Mouse (Mus musculus) spleen, postnatal 14 days (tissue): Measurements from ENCODE around the gene Mast2.

Experiments used
- DNase-seq, 2 experiments: peaks; one replicate each; pipeline ENCODE4 v3.0.0; 2021 to 2022; ENCODE audit warnings: low spot score in 2 of 2

Gene Mast2

DNA sequence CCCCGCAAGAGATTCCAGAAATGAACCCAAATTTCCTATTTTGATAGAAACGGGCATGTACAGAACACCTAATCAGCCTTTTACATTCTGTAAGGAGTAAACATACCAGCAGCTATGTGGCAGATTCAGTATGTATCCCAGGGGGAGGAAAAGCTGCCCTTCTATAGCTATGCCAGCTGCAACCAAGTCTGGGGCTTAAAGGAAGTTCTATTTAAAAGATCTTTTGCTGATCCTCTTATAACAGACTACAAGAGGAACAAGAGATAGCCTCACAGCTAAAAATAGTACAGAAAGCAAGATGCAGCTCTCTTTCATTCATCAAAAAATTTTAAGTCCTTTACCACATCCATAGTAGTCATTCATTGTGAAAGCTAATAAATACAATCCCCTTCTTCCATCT, 57.3 kb downstream of the Mast2 start:
- no peak for DNase-seq

DNA sequence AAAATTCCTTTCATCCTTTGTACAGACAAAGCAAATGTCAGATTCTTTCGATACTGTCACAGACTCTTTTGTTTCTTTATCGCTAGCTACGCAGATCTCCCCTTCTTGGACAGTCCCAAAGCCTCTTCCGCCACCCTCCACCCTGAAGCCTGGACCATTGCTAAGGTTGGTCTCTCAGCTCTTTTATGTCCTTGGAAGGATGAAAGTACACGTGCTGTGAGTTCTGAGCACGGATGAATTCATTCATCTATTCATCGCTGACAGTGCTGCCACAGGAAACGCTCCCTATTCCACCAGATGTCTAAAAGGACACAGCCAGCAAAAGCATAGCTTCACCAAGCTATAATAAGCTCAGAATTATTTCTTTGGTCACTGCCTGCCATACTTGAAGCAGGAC, 58.0 kb downstream of the Mast2 start:
- DNase-seq = no peak

DNA sequence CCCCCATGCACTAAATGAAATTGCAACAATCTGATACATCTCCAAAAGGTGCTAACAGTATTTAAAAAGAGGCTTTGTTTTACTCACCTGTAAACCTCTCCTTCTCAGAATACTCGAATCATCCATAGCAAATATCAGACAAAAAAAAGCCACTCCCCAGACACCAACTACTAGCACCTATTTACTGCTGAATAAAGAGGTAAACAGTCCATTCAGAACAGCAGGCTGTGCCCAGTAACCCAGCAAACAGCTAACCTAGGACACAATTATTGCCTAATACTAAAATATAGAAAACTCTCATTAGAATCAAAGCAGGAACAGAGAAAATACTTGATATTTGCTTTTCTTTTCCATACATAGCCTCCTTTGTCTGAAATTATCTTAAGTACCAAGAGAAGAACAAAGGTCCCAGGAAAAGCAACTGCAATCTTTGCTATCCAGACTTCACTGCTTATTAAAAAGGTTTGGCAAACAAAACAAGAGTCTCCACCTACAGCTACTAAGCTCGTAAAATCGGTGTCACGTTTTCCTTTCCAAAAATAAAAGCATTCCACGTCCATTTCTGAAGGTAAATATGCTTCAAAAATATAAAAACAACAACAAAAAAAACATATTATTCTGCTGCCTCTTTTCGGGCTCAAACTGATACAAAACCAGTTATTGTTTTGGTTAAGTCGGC, 58.6 kb downstream of the Mast2 start:
- DNase-seq = no peak

DNA sequence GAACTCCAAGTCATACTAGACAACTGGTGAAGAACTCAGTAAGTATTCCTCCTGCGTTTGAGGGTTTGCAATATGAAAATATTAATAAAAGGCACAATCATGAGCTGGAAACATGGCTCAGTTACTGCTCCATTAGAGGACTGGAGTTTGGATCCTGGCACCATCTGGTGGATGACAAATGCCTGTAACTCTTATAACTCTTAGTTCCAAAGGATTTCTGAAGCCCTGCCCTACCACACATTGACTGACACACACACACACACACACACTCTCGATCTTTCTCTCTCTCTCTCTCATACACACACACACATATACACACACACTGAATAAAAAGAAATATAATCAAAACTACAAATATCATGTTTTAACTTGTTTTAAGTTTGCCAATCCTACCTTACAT, 60.1 kb downstream of the Mast2 start:
- DNase-seq = no peak

DNA sequence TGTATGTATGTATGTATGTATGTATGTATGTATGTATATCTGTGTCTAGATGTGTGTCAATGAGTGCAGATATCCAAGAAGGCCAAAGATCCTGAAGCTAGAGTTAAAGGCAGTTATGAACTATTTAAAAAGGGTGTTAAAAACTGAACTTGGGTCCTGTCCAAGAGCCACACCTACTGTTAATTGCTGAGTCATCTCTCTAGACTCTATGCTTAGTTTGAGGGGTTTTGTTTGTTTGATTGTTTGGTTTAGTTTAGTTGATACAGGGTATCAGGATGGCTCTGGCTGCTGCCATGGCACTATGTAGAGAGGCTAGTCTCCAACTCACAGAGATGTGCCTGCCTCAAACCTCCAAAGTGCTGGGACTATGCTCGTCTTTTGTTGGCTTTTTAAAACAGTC, 61.3 kb downstream of the Mast2 start:
- DNase-seq = peak in 1 of 2 experiments; percentile 14

DNA sequence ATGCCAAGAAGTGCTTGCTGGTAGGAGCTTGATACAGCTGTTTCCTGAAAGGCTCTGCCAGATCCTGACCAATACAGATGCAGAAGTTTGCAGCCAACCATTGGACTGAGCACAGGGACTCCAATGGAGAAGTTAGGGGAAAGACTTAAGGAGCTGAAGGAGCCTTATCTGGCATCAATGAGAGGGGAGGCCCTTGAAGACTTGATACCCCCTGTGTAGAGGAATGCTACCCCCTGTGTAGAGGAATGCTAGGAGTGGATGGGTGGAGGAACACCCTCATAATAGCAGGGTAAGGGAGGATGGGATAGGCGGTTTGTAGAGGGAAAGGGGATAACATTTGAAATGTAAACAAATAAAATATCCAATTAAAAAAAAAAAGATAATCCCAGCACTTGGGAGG, 65.9 kb downstream of the Mast2 start:
- no peak for DNase-seq

DNA sequence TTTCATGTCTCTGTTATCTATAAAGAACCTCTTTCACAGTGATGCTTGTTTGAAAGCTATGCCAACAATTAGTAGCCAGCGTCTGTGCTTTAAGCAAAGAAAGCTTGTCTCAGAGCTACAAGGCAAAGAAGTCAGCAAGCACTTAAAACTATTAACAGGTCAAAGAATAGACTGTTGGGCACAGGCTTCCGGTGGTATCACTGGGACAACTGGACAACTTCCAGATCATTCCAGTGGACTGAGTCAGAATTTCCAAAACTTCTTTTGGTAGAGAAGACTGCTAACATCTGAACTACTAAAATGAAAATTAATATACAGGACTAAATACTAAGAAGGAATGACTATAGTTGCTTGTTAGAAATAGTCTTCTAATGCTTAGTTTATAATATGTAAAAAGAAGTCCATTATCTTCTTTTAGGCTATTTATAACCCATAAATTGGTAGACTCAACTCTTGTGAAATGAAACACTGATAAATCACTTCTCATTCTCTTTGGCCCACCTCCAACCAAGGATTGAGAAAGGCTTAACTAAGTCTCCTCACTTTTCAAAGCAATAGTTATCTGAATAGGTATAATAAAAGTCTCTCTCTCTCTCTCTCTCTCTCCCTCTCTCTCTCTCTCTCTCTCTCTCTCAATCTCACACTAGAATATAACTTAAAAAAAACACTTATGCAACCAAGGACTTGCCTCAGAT, 85.9 kb downstream of the Mast2 start:
- DNase-seq = no peak

DNA sequence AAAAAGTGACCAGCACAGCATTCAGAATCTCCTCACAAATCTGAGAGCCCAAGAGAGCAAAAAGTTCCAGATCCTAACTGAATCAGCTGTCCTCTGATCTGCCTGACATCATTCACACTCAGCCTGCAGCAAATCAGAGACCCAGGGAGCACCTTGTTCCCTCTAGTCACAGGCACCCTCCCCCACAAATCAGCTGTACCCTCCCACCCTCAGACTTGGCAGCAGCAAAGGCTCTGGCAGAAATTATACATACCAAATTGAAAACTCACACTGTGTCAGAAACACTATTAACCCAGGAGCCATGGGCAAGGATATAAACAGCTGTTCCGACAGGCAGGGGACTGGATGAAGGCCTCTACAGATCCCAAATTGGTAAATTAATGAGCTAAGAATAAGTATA, 92.3 kb downstream of the Mast2 start:
- DNase-seq = no peak

DNA sequence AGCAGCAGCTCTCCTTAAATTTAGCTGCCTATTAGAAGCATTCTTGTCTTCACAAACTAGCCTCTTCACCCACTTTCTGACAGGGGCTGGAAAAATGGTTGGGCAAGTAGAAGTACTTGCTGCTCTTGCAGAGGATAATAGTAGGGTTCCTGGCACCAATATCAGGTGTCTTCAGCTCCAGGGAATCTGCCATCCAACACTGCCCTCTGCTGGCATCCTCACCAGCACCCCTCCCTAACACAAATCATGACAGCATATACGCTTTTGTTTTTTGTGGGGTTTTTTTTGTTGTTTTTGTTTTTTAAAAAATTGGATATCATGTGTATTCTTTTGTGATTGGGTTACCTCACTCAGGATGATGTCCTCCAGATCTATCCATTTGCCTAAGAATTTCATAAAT, 105.9 kb downstream of the Mast2 start:
- DNase-seq = peak in 1 of 2 experiments; percentile 17

DNA sequence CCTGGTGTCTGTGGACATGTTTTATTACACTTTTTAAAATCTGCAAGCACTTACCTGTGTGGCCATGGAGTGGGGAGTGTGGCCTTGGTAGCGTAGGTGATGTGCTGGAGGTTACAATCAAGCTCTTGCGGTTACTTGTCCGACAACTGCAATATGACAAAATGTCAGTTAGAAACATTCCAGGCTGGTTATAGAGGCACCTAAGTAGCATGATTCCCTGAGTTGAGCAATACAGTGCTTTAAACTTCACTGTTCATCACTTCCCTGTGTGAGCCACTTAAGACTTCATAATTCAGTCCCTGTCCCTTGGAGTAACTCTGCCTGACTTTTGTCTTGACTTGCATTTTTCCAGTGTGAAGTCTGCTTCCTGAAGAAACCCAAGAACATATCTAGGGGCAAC, 111.1 kb downstream of the Mast2 start:
- no peak for DNase-seq

DNA sequence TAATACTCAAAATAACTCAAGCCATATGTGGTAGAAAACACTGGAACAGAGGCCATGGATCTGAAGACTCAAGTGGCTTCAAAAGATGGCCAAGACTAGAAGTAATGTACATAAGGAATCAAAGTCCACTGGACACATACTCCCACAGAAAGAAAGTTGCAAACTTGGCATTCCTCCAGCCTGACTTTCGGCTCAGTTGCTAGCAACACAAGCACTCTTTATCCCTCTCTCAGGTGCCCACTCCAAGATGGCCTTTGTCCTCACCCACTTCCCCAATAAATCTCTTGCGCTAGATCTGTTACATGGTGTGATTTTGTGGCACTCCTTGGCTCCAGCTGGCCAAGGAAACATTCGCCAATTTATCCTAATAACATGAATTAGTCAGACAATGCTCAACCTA, 111.5 kb downstream of the Mast2 start:
- no peak for DNase-seq

DNA sequence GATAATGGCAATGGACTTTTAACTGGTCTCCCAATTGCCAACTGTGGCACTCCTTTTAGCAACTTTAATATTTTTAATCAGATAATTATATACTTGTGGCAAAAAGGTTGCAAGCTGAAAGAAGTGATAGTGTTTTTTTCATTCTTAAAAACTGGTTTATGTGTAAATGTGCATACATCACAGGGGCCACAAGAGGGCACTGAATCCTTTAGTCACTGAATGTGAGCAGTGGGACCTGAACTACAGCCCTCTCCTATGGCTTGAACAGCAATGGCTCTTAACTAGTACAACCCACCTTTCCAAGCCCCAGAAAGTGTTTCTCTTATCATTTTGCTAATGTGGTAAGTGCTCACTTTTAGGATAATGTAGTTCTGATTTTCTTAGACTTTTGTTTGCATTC, 121.9 kb downstream of the Mast2 start:
- peak in 1 of 2 experiments; percentile 33 for DNase-seq

DNA sequence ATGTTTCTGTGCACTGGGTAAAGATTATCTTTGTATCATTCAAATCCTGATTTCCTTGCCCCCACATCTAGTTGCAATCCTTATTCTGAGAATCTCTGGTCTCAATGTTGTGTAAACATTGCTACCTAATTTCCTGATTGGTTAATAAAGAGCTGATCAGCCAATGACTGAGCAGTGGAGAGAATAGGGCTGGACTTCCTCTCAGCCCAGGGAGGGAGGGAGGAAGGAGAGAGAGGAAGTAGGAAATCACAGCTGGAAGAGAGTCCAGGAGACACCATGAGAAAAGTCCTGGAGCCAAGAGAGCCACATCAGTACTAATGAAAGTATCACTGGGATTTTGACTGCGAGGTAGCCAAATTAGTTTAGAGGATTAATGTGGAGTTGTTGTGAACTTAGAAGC, 127.7 kb downstream of the Mast2 start:
- DNase-seq = no peak

DNA sequence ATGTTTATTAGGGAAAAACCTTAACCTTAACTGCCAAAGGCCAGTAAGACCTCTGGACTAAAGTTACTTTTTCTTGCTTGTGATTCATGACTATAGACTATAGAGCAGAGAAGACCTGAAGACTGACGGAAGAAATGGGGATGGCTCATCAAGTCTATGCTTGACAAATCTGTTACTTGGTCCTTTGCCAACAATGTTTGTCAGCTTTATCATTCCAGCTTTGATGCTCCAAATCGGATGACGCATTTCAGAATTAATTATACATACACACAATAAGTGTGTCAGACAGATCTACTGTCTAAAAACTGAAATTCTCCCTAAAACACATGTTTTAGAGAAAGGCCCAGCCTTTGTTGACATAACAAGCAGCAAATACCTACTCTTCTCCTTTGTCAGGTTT, 134.7 kb downstream of the Mast2 start:
- no peak for DNase-seq

DNA sequence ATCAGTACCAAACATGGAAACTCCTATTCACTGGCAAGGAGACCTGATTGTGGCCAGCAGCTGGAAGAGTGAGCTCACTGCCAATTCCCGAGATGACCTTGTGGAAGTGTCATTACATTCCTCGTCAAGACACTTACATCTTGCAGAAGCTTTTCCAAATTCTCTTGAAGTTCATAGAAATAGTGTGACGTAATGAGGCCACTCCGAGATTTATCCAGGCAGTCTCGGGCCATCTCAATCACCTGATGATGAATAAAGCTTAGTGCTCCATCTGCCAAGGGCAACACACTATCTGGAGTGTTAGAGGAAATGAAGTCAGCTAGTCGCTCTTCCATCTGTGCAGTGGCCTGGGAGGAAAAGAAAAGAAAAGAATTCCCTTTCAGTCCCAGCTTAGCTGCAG, 141.9 kb downstream of the Mast2 start:
- DNase-seq = no peak

DNA sequence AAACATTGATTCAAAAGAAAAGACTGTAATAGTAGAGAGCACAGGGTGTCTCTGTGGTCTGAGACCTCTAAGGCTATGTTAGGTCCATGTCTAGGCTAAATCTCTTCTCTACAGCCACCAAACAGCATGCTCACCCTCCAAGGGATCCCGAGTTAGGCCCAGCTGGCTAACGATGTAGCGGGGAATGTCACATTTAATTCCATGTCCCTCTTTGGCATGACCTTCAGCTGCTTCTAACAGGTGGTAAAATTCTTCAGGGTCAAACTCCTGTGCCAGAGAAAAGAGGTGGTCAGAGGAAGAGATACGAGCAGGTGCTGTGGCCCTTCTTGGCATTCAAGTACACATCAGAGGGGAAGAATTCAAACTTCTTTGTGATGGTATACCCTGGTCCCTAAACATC, 146.4 kb downstream of the Mast2 start:
- no peak for DNase-seq

DNA sequence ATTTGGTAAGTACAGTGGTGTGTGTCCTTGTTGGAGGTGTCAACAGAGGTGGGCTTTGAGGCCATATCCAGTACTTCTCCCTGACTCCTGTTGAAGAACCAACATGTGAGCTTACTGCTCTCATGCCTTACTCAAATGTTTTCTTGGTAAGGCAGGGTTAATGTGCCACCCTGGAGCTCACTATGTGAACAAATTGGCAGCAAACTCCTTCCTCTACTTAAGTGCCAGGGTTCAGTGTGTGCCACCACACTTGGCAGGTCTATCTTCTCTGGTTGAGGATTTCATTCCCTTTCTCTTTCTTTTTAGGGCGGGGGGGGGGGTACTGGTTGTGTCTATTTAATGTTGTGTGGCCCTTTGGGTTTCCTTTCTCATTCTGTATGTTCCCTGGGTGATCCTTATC, 159.4 kb downstream of the Mast2 start:
- no peak for DNase-seq

DNA sequence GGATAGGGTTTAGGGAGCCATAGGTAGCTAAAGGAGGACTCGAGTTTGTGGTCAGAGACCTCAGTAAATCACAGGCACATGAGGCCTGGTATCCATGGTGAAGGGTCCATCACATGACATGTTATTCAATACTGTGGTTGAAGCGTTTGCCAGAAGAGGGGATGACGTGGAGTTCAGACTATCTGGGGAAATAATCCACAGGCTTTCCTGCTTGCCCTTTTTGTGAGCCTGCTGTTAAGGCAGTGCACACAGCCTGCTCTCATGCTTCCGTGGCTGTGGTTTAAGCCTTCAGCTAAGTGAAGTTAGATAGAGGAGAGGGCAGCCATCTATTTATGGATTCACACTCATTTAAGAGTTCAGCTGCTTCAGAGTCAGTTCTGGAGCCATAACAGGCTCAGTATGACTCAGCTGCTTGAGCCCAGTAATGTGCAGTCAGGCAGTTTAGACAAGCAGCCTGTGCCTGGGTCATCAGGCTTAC, 163.1 kb downstream of the Mast2 start:
- no peak for DNase-seq

DNA sequence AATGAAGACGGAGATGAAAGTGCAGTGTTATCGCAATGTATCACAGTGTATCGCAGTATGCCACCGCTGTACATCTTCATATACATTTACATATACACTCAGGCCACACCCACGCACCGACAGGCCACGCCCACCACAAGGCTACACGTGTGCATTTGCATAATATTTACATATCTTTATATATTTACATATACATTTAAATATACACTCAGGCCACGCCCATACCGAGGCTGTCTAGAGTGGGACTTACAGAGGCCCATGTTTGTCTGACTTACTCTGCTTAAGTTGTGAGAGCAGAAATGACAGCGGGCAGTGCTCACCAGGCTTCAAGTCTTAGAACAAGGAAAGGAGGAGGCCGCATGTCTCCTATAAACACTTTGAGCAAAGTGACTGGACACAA, 170.7 kb downstream of the Mast2 start:
- no peak for DNase-seq

DNA sequence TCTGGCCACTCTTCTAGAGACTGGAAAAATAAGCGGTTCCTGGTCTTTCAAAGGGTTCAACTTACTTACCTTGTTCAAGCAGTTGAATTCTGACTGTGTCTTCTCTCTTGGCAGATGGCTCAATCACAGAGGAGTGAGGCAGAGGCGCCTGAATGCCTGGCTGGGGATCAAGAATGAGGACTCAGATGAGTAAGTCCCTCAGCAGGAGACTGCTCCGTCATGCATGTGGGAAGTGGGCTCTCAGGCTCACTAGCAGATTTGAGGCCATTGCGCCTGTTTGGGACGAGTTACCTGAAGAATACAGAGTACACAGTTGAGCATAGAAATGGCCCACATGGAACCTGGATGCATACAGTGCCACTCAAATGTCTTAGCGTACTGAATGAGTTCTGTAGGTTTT, 172.4 kb downstream of the Mast2 start:
- no peak for DNase-seq

DNA sequence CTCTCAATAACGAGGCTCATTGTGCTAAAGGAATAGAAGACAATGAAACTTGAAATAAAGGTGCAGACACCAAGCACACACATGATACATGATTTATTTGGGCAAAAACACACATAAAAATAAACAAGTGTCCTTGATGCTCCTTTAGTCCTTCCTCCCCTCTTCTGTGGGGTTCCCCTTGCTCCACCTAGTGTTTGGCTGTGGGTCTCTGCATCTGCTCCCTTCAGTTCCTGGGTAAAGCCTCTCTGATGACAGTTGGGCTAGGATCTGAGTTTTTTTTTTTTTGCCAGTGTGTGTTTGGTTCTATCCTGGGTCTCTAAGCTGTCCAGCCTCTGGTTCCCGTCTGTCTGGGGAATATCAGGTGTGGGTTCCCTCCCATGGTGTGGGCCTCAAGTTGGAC, 181.8 kb downstream of the Mast2 start:
- DNase-seq = no peak

DNA sequence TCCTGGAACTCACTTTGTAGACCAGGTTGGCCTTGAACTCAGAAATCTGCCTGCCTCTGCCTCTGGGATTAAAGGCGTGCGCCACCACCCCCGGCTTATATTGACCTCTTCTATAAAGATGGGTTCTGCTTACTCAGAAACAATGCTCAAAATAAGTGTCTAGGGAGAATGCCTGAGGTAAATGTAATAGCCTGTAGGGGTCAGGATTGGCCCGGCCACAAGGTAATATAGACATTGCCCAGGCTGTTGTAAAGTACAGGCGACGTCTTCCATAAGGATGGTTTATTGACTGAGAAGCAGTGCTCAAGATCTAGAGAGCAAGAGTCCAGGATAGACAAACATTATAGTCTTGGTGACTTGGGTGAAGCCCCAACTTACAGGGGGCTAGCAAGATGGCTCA, 195.8 kb downstream of the Mast2 start:
- no peak for DNase-seq
